Mouse (Mus musculus): ENCODE measurements around the gene Ceacam1.
"Not testable (repeated sequence)": the region's sequence is repeated elsewhere in the genome, so short reads cannot be mapped to it uniquely, and the experiment has no call there.

Gene Ceacam1

DNA sequence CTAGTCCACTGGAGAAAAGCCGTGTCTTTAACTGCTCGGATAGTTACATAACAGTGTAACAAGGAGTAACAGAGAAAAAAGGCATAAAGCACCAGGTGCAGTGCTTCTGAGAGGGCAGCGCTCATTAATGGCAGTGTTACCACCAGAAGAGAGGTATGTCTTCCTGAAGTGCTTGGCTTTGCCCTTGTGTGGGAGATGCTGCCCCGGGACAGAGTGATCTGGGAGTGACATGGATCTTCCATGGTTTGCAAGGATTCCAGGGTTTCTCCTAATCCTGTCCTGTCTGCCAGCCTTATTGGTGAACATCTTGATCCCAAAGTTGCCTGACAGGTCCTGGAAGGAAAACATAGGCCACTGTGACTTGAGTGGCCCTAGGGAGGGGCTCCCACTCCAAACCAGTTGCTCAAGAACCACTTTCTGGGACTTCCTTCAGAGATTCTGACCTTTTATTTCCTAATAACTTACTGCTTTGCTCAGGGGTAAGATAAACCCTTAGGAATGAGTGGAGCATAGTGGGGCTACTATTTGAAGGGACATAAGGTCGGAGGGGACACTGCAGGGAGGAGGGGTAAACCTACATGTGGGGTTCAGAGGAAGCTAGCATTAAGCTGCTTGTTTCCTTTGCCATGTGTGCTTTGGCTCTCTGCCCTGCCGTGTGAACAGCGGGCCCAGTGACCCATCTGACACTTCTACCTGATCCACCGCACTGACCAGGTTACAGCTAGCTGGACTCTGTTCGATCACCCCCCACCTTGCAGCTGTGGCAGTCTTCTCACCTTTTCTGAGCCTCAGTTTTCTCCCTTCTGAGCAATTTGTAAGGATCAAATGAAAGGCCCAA, 37.2 kb downstream of the Ceacam1 start:
- DNase-seq (ENCODE audit: inconsistent ontology term), result no peak

DNA sequence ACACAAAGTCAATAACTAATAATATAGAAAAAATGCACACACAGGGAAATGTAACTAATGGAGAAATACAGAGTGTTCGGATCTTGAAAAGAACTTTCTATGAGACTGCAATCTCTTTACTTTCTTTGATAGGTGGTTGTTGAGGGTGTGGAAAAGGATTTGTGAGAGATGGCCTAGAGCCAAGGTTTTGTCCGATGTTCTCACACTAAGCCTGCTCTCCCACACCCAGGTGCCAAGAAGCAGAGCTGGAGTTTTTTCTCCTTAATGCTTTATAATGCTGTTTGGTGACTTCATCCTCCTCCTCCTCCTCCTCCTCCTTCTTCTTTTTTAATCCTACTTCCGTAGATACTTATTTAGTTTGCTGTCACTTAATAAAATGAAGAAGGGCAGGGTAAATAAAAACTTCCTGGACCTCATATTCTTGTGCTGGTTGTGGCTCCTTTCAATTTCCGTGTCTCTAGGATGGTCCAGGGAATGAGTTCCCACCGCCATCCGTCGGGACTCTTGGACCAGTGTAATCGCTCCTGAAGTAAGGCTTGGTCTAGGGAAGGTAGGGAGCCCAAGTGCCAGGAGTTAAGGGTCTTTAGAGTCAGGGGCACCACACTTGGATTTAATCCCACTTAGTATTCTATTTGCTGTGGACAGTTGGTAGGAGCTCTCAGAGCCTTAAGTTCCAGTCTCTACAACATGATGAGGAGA, 38.1 kb downstream of the Ceacam1 start:
- no peak for DNase-seq (ENCODE audit: inconsistent ontology term)

DNA sequence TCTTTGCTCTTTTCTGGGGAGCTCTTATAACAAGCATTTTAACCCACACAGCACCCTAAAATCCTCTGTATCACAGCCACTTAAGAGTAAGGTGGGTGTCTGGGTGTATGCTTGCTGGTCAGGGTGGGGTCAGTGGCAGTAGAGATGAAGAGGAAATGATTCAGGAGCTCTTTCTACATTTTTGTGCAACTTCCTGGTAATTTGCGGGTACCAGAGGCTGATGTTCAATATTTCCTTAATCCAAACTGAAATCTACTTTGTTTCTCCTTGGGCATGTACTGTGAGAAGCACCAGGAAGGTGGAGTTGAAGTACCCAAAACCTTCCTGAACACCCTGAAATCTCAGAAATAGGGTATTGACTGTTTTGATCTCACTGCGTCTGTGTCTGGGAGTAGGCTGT, 40.7 kb downstream of the Ceacam1 start:
- no peak for DNase-seq (ENCODE audit: inconsistent ontology term)

DNA sequence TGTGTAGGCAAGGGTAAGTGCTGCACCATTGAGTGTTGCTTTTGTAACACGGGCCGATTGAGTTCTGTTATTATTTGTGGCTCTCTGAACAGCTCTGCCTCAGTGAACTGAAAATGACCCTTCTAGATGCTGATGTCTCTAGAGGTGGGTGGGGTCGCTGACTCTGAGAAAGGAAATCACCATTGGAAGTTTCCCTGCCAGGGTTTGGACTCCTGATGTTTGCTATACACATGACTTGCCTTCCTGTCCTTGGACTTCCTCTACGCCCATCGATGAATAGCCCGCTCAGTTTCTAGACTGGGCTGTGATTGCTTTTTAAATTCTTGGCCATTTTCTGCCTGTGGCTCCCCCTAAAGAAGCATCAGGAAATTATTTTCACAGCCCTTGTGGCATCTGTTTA, 41.2 kb downstream of the Ceacam1 start:
- DNase-seq (ENCODE audit: inconsistent ontology term), result no peak

DNA sequence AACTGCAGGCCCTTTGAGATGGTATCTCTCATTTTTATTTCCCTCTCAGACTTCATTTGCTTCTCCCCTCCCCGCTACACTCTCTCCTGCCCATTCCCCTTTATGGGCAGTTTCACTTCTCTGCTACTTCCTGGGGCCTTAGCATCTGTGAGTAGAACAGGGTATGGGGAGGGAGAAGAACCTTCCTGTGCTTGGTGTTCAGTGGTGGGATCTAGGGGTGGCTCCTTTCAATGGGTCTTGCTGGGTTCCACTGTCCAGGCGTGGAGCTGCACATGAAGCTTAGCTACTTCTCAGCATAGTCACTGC, 41.9 kb downstream of the Ceacam1 start:
- no peak for DNase-seq (ENCODE audit: inconsistent ontology term)

DNA sequence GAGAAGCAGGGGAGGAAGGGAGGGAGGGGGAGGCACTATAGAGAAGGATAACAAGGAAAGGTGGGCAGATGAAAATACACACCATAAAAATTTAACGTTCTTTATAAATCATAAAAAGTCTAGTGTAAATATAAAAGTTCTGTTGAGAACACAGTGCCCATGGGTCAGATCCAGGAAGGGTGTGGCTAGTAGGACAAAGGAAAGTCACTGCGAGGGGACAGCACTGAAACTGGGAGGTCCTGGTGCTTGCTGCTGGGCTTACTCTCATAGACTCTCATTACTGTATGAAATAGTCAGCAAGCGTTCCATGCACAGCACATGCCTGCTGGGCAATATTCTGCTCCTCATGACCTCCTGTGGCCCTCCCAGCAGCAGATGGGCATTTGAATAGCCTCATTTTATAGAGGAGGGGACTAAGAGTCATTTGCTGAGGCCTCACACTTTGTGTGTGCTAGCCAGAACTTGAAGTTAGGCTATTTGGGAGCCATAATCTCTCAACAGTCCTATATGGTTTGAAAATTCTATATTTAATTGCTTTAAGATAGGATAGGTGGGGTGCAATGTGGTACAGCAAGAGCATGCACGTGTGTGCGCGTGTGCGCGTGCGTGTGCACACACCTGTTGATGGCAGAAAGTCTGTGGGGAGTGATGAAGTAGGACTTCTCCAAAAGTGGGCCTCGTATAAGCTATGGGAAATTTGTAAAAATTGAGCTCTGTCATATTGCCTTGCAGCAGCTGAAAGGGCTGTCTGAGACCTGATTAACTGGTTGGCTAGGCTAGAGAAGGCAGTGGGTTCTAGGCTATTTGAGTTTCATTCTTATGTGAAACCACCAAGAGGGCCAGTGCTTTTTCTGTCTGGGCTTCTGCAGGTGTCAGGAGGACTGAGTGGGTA, 42.5 kb downstream of the Ceacam1 start:
- no peak for DNase-seq (ENCODE audit: inconsistent ontology term)

DNA sequence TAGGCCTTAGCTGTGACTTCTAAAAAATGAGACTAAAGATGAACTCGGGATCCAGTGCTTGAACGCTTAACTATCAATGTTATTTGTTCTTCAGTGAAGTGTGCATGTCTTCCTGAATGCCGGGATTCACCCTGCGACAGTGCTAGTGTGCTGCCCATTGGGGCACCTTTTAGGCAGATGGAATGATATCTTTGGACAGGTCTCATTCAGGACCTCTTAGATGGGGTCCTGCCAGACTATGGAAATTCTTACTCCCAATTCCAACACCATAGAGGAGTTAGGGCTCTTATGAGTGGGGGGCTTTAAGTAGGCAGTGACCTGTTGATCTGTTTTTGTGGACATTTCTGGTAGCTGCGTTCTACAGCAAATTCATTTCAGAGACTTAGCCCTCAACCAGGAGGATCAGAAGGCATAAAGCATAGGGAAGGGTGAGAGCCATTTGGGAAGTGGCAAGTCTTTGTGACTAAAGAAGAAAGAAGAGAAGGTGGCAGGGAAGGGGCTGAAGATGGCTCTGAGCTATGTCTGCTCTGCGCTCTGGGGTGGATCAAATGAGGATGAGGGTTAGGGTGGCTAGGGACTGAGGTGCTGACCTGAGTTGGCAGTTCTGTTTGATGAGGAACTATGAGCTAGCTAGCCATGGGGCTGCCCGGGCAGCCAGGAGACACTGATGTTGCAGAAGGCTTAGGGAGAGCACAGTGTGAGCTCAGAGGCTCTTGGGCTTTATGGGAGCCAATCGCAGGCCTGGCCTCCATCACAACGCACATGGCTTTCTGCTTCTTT, 43.4 kb downstream of the Ceacam1 start:
- DNase-seq (ENCODE audit: inconsistent ontology term), result no peak

DNA sequence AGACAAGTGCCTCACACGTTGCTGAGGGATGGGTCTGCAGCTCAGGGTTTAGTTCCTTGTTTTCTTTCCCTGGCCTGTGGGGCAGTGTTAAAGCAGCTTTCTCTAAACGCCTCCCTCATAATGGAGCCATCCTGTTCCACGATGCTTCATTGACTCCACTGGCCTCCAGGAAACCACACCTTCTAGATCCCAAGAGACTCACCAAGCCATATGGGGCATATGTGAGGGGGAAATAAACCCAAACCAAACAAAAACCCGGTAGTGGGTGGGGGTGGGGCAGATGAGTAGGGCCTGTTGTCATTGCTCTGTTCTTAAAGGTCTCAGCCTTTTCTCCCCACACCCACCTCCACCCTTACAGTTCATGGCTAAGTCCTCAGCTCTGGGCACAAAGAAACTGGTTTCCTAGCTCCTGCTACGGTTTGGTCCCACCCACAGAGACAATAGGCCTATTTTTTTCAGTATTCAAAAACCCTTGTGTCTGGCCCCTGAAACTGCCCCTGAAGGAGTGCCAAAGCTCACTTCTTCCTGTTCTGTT, 44.3 kb downstream of the Ceacam1 start:
- no peak for DNase-seq (ENCODE audit: inconsistent ontology term)

DNA sequence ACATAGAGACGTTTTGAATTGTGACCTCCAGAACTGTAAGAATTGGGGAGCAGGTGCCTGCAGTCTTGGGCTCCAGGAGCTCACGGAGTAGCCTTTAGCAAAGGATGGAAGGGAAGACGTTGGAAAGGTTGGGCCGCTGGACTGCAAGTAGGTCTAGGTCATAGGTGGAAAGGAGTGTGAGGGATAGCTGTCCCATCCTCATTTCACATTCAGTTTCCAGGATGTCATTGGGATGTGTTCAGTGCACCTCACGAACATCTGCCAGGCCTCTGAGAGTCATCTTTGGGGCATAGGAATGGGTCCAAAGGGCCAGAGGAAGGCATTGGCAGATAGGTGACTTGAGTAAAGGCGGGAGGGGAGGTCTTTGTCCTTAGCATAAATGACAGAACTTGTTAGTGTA, 45.0 kb downstream of the Ceacam1 start:
- DNase-seq (ENCODE audit: inconsistent ontology term), result no peak

DNA sequence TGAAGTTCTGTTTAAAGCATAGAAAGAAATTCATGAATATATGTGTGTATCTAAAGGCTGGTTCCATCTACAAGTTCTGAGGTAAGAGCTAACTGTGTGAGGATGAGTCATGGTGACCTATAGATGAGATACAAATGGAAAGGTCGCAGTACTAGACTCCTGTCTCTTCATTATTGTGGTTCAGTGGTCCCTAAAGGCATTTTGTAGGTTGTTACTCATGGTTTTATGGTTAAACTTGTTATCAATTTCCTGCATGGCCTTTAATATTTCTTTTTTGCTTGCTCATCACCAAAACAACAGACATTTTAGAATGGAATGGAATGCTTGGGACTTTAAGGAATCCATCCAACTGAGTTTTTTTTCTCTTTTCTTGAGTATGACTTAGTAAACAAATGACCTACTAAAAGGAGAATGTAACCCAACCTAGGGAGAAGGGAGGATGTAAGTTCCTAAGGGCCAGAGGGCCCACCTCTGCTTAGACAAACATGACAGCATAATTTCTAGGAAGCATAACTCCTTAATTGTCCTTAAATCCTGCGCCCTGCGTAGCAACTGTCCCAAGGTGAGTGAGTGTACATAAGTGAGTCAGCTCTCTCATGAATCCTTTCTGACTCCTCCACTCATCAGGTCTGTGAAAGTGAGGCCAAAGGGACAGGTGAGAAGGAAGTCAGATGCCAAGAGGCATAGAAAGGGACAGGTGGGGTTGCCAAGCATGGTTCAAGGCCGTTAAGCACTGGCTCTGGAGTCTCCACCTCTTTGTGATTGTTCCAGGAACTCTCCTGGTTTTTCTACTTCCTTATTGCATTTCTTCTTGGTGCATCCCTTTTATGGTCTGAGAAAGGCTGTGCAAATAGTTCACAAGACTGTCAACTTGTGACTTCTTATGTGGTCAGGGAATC, 47.3 kb downstream of the Ceacam1 start:
- peak; percentile 29 for DNase-seq (ENCODE audit: inconsistent ontology term)

DNA sequence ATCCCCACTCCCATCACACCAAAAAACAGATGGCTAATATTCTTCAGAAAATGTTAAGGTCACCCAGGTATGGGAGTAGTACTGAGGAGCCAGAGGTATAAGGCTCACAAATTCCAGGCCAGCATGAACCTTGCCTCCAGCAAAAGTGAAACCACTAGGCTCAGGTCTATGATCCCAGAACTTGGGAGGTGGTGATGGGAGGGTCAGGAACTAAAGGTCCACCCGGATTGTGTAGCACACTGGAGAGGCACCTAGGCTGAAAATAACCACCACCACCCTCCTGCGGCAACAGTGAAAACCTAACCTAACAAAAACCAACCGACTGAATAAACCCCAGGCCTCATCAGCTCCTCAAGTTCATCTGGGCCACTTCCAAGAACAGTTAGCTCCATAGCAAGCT, 49.1 kb downstream of the Ceacam1 start:
- DNase-seq (ENCODE audit: inconsistent ontology term), result no peak

DNA sequence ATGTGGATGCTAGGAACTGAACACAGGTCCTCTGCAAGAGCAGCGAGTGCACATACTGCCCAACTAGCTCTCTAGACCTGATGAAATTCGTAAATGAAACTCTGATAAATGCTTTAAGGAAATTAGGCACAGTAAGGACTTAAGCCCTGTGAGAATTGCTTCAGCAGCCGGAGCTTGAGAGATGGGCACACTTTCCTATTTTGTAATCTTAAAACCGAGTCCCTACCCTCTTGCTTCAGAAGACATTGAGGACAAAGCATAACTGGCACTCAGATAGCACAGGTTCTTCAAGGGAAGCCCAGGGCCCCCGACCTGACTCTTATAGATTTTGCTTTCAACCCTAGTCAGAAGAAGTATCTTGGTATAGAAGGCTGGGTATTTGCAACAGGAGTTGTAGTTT, 50.3 kb downstream of the Ceacam1 start:
- no peak for DNase-seq (ENCODE audit: inconsistent ontology term)

DNA sequence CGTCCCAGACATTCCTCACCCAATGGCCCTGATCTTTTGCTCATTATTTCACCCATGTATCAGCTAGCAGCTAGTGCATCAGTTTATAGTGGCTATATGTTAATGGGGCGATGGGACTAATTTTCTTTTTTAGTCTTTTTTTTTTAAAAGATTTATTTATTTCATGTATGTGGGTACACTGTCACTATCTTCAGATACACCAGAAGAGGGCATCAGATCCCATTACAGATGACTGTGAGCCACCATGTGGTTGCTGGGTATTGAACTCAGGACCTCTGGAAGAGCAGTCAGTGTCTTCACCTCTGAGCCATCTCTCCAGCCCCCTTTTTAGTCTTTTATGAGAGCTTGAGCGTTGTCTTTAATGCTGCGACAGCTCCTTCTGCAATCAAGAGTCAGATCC, 51.0 kb downstream of the Ceacam1 start:
- not testable (repeated sequence) for DNase-seq (ENCODE audit: inconsistent ontology term)

DNA sequence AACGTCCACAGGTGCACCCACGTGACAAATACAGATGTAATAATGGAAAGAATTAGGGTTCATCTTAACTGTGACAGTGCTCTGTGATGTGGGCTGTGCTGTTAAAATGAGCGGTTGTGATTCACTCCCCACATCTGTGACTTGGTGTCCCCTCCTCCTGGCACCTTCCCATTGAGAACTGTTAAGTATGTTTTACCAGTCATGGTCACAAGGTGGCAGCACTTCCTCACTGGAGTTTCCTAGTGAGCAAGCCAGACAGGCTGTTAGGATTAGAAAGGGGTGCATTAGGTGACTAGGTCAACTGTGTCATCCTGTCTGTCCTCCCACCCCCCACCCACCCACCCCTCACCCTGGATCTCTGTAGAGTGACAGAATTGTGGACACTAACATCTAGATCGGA, 53.0 kb downstream of the Ceacam1 start:
- DNase-seq (ENCODE audit: inconsistent ontology term), result peak; percentile 56

DNA sequence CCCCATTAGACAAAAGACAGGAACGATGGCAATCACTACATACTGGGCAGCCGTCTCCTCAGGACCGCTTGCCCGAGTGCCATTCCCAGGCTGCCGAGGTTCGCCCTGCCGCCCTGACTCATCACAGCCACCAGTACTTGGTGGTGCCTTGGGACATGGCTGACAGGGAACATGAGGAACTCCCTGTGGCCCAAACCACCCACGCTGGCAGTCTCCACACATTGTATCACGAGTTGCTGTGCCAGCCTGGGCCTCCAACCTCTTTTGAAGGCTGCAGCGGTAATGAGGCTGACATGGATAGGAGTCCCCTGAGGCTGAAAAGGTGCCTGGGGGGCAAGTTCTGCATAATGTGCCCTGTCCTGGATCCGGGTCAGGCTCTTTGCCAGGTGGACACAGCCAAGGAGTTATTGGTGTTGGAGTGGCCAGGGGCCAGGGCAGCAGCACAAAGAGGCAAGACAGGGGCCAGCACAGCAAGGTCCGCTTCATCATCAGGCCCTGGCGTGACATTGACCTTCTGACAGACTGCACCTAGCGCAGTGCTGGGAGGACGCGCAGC, 55.0 kb downstream of the Ceacam1 start:
- DNase-seq (ENCODE audit: inconsistent ontology term), result peak; percentile 67

DNA sequence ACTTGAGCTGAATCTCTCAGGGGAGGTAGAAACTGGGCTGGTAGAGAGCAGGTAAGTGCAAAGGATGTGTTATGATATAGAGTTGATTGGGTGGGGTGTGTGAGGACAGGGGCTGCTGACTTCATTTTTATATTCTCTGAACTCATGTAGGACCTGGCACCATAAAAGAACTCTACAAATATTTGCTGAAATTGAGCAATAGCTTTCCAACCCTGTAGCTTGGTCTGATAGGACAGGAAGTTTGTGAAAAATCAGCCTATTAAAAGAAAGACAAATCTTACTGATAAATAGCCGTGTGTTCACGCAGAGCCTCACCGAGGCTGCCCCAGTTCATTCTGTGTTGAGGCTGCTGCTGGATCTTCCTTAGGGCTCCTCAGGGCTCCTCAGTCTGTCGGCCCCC, 57.5 kb downstream of the Ceacam1 start:
- DNase-seq (ENCODE audit: inconsistent ontology term), result no peak

DNA sequence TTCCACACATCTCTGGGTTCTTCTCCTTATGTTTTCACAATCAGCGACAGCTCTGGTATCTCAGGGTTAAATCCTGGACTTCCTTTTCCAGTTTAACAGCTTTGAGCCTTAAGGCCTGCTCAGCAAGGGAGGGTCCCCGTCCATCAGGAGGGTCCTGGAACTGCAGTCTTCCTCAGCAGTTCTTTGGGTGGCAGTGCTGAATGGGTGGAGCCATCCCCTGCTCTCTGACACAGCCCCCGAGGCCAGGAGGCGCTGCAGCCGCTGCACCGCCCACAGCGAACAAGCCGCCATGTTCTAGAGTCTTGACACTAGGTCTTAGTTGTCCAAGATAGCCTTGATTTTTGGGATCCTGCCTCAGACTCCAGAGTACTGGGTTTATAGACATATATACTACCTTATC, 57.9 kb downstream of the Ceacam1 start:
- DNase-seq (ENCODE audit: inconsistent ontology term), result no peak

DNA sequence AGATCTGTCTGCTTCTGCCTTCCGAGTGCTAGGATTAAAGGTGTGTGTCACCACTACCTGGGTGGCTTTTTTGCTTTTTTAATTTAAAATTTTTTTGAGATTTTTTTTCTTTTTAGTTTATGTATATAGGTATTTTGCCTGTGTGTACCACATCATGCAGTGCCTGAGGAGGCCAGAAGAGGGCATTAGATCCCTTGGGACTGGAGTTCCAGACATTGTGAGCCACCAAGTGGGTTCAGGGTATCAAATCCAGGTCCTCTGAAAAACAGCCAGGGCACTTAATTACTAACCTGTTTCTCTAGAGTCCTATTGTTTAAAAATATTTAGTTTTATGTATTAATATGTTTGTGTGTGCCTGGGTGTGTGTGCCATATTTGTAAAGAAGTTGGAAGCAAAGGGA, 59.8 kb downstream of the Ceacam1 start:
- no peak for DNase-seq (ENCODE audit: inconsistent ontology term)

DNA sequence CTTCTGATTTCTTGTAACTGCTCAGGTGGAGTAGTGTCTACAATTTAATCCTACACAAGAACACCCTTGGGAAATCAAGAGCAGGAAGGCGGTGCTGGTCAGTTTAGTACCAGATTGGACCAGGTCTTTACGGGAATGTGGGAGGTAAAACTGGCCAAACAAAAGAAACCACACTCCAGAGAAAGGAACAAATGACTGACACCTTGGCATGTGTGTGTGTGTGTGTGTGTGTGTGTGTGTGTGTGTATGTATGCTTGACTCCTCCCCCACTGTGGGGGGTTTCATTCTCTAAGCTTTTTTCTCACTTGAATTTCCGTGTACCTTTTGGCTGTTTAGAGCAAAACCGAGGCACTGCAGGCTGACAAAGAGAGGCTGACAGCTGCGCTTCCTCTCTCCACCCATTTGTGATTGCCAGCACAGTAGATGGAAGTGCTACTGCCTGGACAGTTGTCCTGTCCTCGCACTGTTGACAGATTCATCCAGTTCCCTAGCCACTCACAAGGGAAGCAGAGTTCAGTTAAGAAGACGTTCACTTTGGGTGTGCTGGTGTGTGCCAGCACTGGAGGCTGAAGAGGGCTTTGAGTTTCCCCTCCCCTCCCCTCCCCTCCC, 64.5 kb downstream of the Ceacam1 start, which contains the start of gene Cxcl17:
TSS of gene Cxcl17 (minus strand) at position 54 of the 609 bp plus-strand sequence.
- DNase-seq (ENCODE audit: inconsistent ontology term), result no peak

DNA sequence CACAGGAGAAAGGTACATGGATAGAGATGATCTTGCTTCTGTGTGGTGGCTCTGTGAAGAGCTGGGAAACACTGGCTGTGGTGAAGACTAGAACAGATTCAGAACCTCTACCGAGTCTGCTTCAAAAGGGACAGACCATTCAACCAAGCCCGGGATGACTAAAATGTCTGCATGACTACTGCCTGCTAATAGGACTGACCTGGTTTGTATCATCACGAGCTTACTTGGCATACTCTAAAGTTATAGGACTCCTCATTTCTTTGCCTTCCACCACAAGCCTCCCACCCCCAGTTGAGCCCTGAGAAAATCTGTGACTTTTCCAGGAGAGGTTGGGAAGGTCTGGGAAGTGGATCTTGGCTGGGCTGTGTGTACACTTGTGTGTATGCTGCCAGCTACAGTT, 65.5 kb downstream of the Ceacam1 start:
- no peak for DNase-seq (ENCODE audit: inconsistent ontology term)

Data from Muller cell, postnatal 12 days (primary cell).